Mouse (Mus musculus) stomach, embryonic 15.5 days (tissue): ENCODE measurements around the gene Src. TPM values are rescaled to one million over a fixed set of nuclear protein-coding genes. Genes with fewer than 3 reads are reported as not detected.

Experiments
- ATAC-seq: fragments of 200-750 bp; cut with Nextera tagmentation; 2 replicates; pipeline ENCODE4 v1.8.0; 2017; ENCODE audit warnings: low read depth, moderate number of reproducible peaks, moderate TSS enrichment; ENCODE audit not compliant: insufficient read depth, low FRiP score
- H3K27ac ChIP-seq: fragments of 300-500 bp; sonication (generic); 2 replicates; pipeline ENCODE4 v1.5.1; 2015; ENCODE audit warnings: mild to moderate bottlenecking, inconsistent platforms
- H3K27me3 ChIP-seq: fragments of 300-500 bp; sonication (generic); replicated peaks from 2 replicates; pipeline ENCODE4 v1.6.1; 2015; ENCODE audit warnings: inconsistent platforms
- H3K36me3 ChIP-seq: fragments of 300-500 bp; sonication (generic); 2 replicates; pipeline ENCODE4 v1.6.1; 2015; ENCODE audit warnings: inconsistent platforms
- H3K4me1 ChIP-seq: fragments of 300-500 bp; sonication (generic); 2 replicates; pipeline ENCODE4 v1.6.1; 2015; ENCODE audit warnings: inconsistent platforms
- H3K4me2 ChIP-seq: fragments of 300-500 bp; sonication (generic); 2 replicates; pipeline ENCODE4 v1.6.1; 2015; ENCODE audit warnings: mild to moderate bottlenecking, inconsistent platforms
- H3K4me3 ChIP-seq: fragments of 300-500 bp; sonication (generic); replicated peaks from 2 replicates; pipeline ENCODE4 v1.5.1; 2015; ENCODE audit warnings: inconsistent platforms
- H3K9ac ChIP-seq: fragments of 300-500 bp; sonication (generic); 2 replicates; pipeline ENCODE4 v1.6.1; 2015; ENCODE audit warnings: inconsistent platforms
- H3K9me3 ChIP-seq: fragments of 300-500 bp; sonication (generic); 2 replicates; pipeline ENCODE4 v1.6.1; 2016; ENCODE audit warnings: inconsistent platforms
- WGBS: fragments of 180-500 bp; shearing (Covaris S2); methylation state at CpG from one replicate; pipeline ENCODE4 v1.1.7; 2015; 5-methylcytosine and 5-hydroxymethylcytosine counted together
- polyA plus RNA-seq: library from polyadenylated mRNA; unstranded; fragments of >200 nt; fragmentation: Nextera tagmentation; extraction: Ambion mirVana; gene quantifications from 2 replicates; pipeline ENCODE4 v1.2.1, GENCODE M21; 2015

Gene Src
- polyA plus RNA-seq, 1 experiment from 2014 or later, result 18.4 TPM

DNA sequence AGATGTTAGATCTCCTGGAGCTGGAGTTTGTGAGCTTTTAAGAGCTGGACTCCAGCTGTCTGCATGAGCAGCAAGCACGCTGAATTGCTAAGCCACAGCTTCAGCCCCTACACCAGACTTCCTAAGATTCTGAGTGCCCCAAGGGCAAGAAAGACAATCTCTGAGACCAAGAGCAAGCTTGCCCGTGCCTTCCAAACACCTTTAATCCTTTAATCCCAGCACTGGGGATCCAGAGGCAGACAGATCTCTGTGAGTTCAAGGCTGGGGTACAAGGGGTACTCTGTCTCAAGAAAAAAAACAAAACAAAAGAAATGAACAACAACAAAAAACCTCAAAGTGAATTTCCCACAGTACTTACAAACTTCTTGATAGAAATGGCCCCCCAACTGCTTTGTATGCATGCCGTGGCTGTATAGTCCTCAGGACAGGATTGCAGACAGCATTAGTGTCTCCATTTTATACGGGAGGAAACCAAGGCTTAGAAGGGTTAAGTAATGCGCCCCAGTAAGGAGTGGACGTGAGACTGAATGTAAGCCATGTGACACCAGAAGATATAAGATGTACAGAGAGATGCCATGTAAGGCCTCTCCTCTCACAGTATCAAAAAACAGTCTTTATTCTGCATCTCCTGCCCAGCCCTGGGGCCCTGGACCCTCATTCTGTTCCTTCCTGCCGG, 68.9 kb downstream of the Src start:
- Histone ChIP-seq H3K4me1 (no peaks in the 10 kb centered on the region), H3K27ac (no peak overlapping the region), H3K9ac (no peak overlapping the region), H3K27me3 (no peaks in the 10 kb centered on the region), H3K36me3 (no peaks in the 10 kb centered on the region), H3K9me3 (no peaks in the 10 kb centered on the region), H3K4me2 (no peak overlapping the region), H3K4me3 (no peak overlapping the region)
- 49% methylated on average over 7 of the region's 7 CpGs for WGBS
- ATAC-seq, result no peak

- Histone ChIP-seq H3K4me2 (no peak overlapping the region), H3K27ac (no peak overlapping the region), H3K4me3 (no peak overlapping the region), H3K9me3 (no peaks in the 10 kb centered on the region), H3K4me1 (no peaks in the 10 kb centered on the region), H3K36me3 (no peaks in the 10 kb centered on the region), H3K9ac (no peak overlapping the region), H3K27me3 (no peaks in the 10 kb centered on the region)
- no peak for ATAC-seq
- WGBS, result 24% methylated on average over 12 of the region's 12 CpGs
Measured at GRCm38 (mm10) chr2:157487733-157488175, 69.5 kb downstream of the Src start.

- H3K36me3 ChIP-seq, result no peaks in the 10 kb centered on the region
- no peak overlapping the region for H3K27ac ChIP-seq
- no peaks in the 10 kb centered on the region for H3K9me3 ChIP-seq
- no peak overlapping the region for H3K4me3 ChIP-seq
- WGBS, result 77% methylated on average over 3 of the region's 3 CpGs
- H3K4me2 ChIP-seq, result no peak overlapping the region
- no peak overlapping the region for H3K9ac ChIP-seq
- no peak for ATAC-seq
- no peaks in the 10 kb centered on the region for H3K4me1 ChIP-seq
- no peaks in the 10 kb centered on the region for H3K27me3 ChIP-seq
Measured at GRCm38 (mm10) chr2:157493240-157493639, 75.0 kb downstream of the Src start.

GRCm38 (mm10) chr2:157498529-157498928, 80.3 kb downstream of the Src start:
- Histone ChIP-seq H3K9me3 (no peaks in the 10 kb centered on the region), H3K36me3 (no peaks in the 10 kb centered on the region), H3K4me3 (no peak overlapping the region), H3K4me2 (no peak overlapping the region), H3K27ac (no peak overlapping the region), H3K4me1 (no peaks in the 10 kb centered on the region), H3K9ac (no peak overlapping the region), H3K27me3 (no peaks in the 10 kb centered on the region)
- 43% methylated on average over 4 of the region's 4 CpGs for WGBS
- peak; percentile 29; the same call in 1 of the 2 replicates for ATAC-seq

GRCm38 (mm10) chr2:157500364-157500763, 82.1 kb downstream of the Src start:
- H3K27me3 ChIP-seq, result no peaks in the 10 kb centered on the region
- H3K9me3 ChIP-seq, result no peaks in the 10 kb centered on the region
- no peak overlapping the region for H3K27ac ChIP-seq
- no peaks in the 10 kb centered on the region for H3K4me1 ChIP-seq
- no peak overlapping the region for H3K4me2 ChIP-seq
- no peak overlapping the region for H3K4me3 ChIP-seq
- no peaks in the 10 kb centered on the region for H3K36me3 ChIP-seq
- no peak overlapping the region for H3K9ac ChIP-seq
- 50% methylated on average over 2 of the region's 2 CpGs for whole genome bisulfite sequencing
- no peak for ATAC-seq

DNA sequence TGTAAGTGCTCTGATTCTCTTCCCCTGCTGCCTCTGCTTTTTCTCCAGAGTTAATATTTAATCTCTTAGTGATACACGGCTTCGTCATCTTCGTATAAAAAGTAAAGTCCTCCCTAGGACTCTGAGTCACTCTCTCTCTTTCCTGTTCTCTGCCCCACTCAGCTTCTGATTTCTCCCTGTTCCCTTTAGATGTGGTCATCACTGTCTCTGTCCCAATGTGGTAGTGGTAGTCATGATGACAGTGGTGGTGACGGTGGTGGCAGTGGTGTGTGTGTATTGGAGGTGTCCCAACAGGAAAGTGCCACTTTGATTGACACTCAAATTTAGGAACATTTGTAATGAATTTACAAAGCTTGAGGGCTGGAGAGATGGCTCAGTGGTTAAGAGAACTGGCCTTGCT, 83.1 kb downstream of the Src start:
- Histone ChIP-seq H3K4me2 (no peak overlapping the region), H3K36me3 (no peaks in the 10 kb centered on the region), H3K9ac (no peak overlapping the region), H3K4me3 (no peak overlapping the region), H3K9me3 (no peaks in the 10 kb centered on the region), H3K27ac (no peak overlapping the region), H3K4me1 (peaks cover under 1% of the 10 kb centered on the region; the same call in 1 of the 2 replicates), H3K27me3 (no peaks in the 10 kb centered on the region)
- 69% methylated on average over 4 of the region's 4 CpGs for WGBS
- ATAC-seq, result no peak

DNA sequence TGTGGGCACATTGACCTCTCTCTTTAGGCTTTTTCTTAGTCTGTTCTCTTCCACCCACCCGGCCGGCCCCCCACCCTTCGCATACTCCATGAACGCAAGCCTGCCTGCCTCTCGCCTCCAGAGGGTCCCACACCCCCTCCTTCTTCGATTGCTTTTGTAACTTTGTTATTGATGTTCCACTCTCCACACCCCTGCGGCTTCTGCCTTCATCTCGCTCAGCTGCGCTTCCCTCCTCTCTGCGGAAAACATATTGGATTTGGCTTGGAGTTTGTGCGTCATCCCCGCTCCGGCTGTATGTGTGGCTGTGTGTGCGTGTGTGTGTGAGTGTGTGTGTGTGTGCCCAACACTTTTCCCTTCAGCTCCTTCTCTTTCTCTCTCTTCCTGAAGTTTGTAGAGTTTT, 88.5 kb downstream of the Src start:
- Histone ChIP-seq H3K4me2 (peak overlapping the region; percentile 40), H3K9ac (no peak overlapping the region)
- ATAC-seq, result no peak

DNA sequence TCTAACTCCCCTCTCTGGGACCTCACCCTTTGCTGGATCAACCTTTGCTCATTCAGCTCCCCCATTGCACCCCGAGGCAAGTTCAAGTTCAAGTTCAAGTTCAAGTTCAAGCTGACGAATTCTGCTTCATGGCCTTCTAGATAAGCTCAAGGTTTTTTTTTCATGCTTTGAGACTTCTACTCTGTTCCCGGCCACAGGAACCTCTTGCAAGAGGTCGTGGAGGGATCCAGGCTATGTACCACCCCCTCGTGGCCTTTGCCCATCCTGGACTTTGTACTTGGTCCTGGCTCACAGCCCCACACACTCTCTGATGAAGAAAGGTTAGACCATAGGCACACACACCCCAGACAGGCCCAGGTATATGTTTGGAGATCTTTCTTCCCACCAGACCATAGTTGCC, 90.9 kb downstream of the Src start:
- 73% methylated on average over 5 of the region's 5 CpGs for WGBS
- no peak overlapping the region for H3K9ac ChIP-seq
- H3K9me3 ChIP-seq, result no peaks in the 10 kb centered on the region
- no peak overlapping the region for H3K27ac ChIP-seq
- H3K36me3 ChIP-seq, result no peaks in the 10 kb centered on the region
- H3K4me2 ChIP-seq, result no peak overlapping the region
- H3K27me3 ChIP-seq, result no peaks in the 10 kb centered on the region
- H3K4me3 ChIP-seq, result no peak overlapping the region
- no peak for ATAC-seq
- H3K4me1 ChIP-seq, result peaks cover 11% of the 10 kb centered on the region; the same call in 1 of the 2 replicates

More for the DNA sequence above, 88.5 kb downstream of the Src start:
- H3K4me3 ChIP-seq, result peak overlapping the region; percentile 9; the same call in 1 of the 2 replicates
- H3K27ac ChIP-seq, result no peak overlapping the region
- H3K4me1 ChIP-seq, result peaks cover 11% of the 10 kb centered on the region; the same call in 1 of the 2 replicates
- no peaks in the 10 kb centered on the region for H3K27me3 ChIP-seq
- H3K36me3 ChIP-seq, result no peaks in the 10 kb centered on the region
- 17% methylated on average over 14 of the region's 14 CpGs for WGBS
- H3K9me3 ChIP-seq, result no peaks in the 10 kb centered on the region

DNA sequence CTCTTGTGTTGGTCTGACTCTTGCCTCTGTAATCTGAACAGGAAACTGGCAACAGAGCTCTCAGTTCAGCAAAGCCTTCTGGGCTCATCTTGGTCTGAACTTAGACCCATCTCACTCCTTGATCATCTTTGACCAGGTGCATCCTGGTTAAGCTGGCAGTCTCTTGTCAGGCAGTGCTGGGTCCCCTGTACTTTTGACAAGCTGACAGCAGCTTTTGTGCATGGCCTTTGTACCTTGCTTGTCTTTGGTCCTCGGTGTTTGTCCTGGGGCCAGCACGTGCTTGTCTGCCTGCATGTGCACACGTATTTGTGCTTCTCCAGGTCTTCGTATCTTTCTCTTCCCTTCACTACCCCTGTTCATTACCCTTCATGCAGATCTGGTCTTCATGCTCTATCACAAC, 91.8 kb downstream of the Src start:
- no peak for ATAC-seq
- 65% methylated on average over 4 of the region's 4 CpGs for WGBS

GRCm38 (mm10) chr2:157512859-157513258, 94.6 kb downstream of the Src start:
- WGBS, result 75% methylated on average over 9 of the region's 9 CpGs
- no peak for ATAC-seq
- no peaks in the 10 kb centered on the region for H3K27me3 ChIP-seq

More for the DNA sequence above, 91.8 kb downstream of the Src start:
- H3K27ac ChIP-seq, result no peak overlapping the region
- H3K4me3 ChIP-seq, result no peak overlapping the region
- peaks cover 11% of the 10 kb centered on the region; the same call in 1 of the 2 replicates for H3K4me1 ChIP-seq
- H3K9me3 ChIP-seq, result no peaks in the 10 kb centered on the region
- H3K4me2 ChIP-seq, result no peak overlapping the region
- no peak overlapping the region for H3K9ac ChIP-seq
- no peaks in the 10 kb centered on the region for H3K27me3 ChIP-seq
- H3K36me3 ChIP-seq, result no peaks in the 10 kb centered on the region

DNA sequence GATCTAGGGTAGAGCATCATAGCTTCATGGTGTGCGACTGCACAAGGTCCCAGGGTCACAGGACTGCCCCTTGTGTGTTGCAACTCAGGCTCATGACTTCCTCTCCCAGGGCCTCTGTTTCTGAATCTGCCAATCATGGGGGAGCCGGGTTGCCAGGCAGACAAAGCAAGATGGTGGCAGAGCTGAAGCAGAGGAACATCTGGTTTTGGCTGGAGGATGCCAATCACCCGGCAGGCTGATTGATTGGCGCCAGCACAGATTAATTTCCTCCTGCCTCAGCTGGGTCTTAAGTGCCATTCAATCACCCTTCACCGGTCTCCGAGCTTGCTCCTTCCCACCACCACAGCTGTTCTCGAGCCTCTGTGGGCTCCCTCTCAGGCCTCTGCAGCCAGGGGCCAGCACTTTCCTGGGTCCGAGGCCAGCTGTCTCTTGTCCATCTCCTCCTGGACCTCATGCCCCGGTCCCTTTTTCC, 95.5 kb downstream of the Src start:
- no peaks in the 10 kb centered on the region for H3K27me3 ChIP-seq
- H3K27ac ChIP-seq, result no peak overlapping the region
- H3K36me3 ChIP-seq, result no peaks in the 10 kb centered on the region
- ATAC-seq, result no peak
- 46% methylated on average over 9 of the region's 9 CpGs for WGBS
- H3K4me1 ChIP-seq, result no peaks in the 10 kb centered on the region; the same call in 1 of the 2 replicates
- H3K9me3 ChIP-seq, result no peaks in the 10 kb centered on the region
- no peak overlapping the region for H3K9ac ChIP-seq
- no peak overlapping the region for H3K4me2 ChIP-seq
- no peak overlapping the region for H3K4me3 ChIP-seq

More at GRCm38 (mm10) chr2:157512859-157513258, 94.6 kb downstream of the Src start:
- H3K36me3 ChIP-seq, result no peaks in the 10 kb centered on the region
- no peak overlapping the region for H3K4me2 ChIP-seq
- no peak overlapping the region for H3K9ac ChIP-seq
- no peak overlapping the region for H3K4me3 ChIP-seq
- H3K9me3 ChIP-seq, result no peaks in the 10 kb centered on the region
- no peak overlapping the region for H3K27ac ChIP-seq
- H3K4me1 ChIP-seq, result no peaks in the 10 kb centered on the region; the same call in 1 of the 2 replicates

DNA sequence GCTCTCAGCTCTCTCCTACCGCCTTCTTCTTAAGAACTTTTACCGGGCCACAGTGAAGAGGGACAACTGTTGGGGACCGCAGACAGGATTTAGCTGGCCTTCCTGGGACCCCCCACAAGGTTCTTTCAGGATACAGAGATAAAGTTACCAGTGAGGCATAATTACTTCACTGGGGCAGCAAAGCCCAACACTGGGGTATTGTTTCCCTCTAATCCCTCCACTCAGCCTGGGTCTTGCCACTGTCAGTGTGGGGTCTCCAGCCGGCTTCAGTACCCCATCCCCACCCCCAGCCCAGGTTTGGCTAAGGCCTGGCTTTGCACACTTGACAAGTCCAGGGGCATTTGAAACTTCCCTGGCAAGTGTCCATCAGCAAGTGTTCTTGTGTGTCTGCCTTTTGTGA, 96.1 kb downstream of the Src start:
- H3K9ac ChIP-seq, result no peak overlapping the region
- no peak overlapping the region for H3K27ac ChIP-seq
- no peak for ATAC-seq
- no peaks in the 10 kb centered on the region for H3K36me3 ChIP-seq
- WGBS, result 35% methylated on average over 4 of the region's 4 CpGs
- H3K4me2 ChIP-seq, result no peak overlapping the region
- no peak overlapping the region for H3K4me3 ChIP-seq
- H3K4me1 ChIP-seq, result no peaks in the 10 kb centered on the region; the same call in 1 of the 2 replicates
- no peaks in the 10 kb centered on the region for H3K27me3 ChIP-seq
- no peaks in the 10 kb centered on the region for H3K9me3 ChIP-seq
